Mouse (Mus musculus) ES-E14 (cell line): ENCODE data around the gene Fli1. TPM values are rescaled to one million over a fixed set of nuclear protein-coding genes. Genes with fewer than 3 reads are reported as not detected.

Experiments
- DNase-seq: peaks from one replicate; pipeline ENCODE4 v3.0.0-alpha.2; 2013; ENCODE audit warnings: low read depth, low spot score
- H3K27ac ChIP-seq: 2 replicates; pipeline ENCODE4 v1.5.1; 2012; ENCODE audit warnings: low read depth, mild to moderate bottlenecking, low read length, moderate library complexity, mixed read lengths; ENCODE audit not compliant: poor library complexity, insufficient read depth, severe bottlenecking
- H3K36me3 ChIP-seq: 2 replicates; pipeline ENCODE4 v1.6.1; 2012; ENCODE audit warnings: mild to moderate bottlenecking, low read length, moderate library complexity, mixed read lengths; ENCODE audit not compliant: control insufficient read depth, poor library complexity, insufficient read depth, severe bottlenecking
- H3K4me1 ChIP-seq, 2 experiments: fragments of 150-350 bp in 1 of 2; sonication (generic) in 1 of 2; 2 replicates each; pipeline ENCODE4 v1.6.1; 2012; ENCODE audit warnings: low read length in 2 of 2, mild to moderate bottlenecking in 1 of 2, mixed read lengths in 1 of 2; ENCODE audit not compliant: control insufficient read depth in 2 of 2, insufficient read depth in 2 of 2, poor library complexity in 1 of 2
- H3K4me3 ChIP-seq, 2 experiments: fragments of 150-350 bp in 1 of 2; sonication (generic) in 1 of 2; 2 replicates each; pipeline ENCODE4 v1.5.1; 2012; ENCODE audit warnings: low read length in 2 of 2, low read depth in 1 of 2, mild to moderate bottlenecking in 1 of 2, mixed read lengths in 1 of 2; ENCODE audit not compliant: insufficient read depth in 1 of 2, poor library complexity in 1 of 2, severe bottlenecking in 1 of 2
- H3K9ac ChIP-seq: 2 replicates; pipeline ENCODE4 v1.6.1; 2012; ENCODE audit warnings: low read depth, mild to moderate bottlenecking, low read length, mixed read lengths; ENCODE audit not compliant: poor library complexity, insufficient read depth, severe bottlenecking
- H3K9me3 ChIP-seq: fragments of 150-350 bp; sonication (generic); 2 replicates; pipeline ENCODE4 v1.6.1; 2012; ENCODE audit warnings: low read depth, mild to moderate bottlenecking, low read length; ENCODE audit not compliant: control insufficient read depth, insufficient read depth
- CHD2 ChIP-seq: IDR thresholded peaks from 2 replicates; pipeline ENCODE4 v1.6.1; 2014; ENCODE audit warnings: mild to moderate bottlenecking, low read depth, low read length, inconsistent platforms
- HCFC1 ChIP-seq: IDR thresholded peaks from 2 replicates; pipeline ENCODE4 v1.6.1; 2012; ENCODE audit warnings: low read length, inconsistent platforms, borderline replicate concordance; ENCODE audit not compliant: insufficient read depth
- MAFK ChIP-seq: IDR thresholded peaks from 2 replicates; pipeline ENCODE4 v1.6.1; 2014; ENCODE audit warnings: mild to moderate bottlenecking, low read depth, low read length, inconsistent platforms; ENCODE audit not compliant: insufficient read depth
- ZC3H11A ChIP-seq: IDR thresholded peaks from 2 replicates; pipeline ENCODE4 v1.6.1; 2012; ENCODE audit warnings: low read depth, mild to moderate bottlenecking, inconsistent platforms, low read length, borderline replicate concordance
- ZNF384 ChIP-seq: IDR thresholded peaks from 2 replicates; pipeline ENCODE4 v1.6.1; 2012; ENCODE audit warnings: low read depth, low read length, inconsistent platforms
- in situ Hi-C, 2 experiments: fragments of 600-800 bp; cut with MboI; formaldehyde crosslinking; loops; one replicate each; pipeline ENCODE4 v1.15.1; 2025; ENCODE audit warnings: low sequenced_read_pairs in 2 of 2, inconsistent platforms in 1 of 2; ENCODE audit not compliant: unreplicated experiment in 2 of 2
- total RNA-seq: library from RNA; depleted of rRNA; stranded (reverse); fragments of 300-350 nt; gene quantifications from 2 replicates; pipeline ENCODE4 v1.2.3, GENCODE M21; 2012

Gene Fli1
- total RNA-seq, 1 experiment: 0.40 TPM

- Histone ChIP-seq H3K9ac (no peak overlapping the region), H3K9me3 (no peaks in the 10 kb centered on the region), H3K4me3 (no peak overlapping the region), H3K36me3 (no peaks in the 10 kb centered on the region), H3K27ac (no peak overlapping the region), H3K4me1 (no peaks in the 10 kb centered on the region)
- in situ Hi-C loops: no loop called here
- TF ChIP-seq MAFK (no peak), HCFC1 (no peak), ZNF384 (no peak), CHD2 (no peak), ZC3H11A (no peak)
- DNase-seq: no peak
Observed at GRCm38 (mm10) chr9:32508648-32509047, 34.0 kb downstream of the Fli1 start.

GRCm38 (mm10) chr9:32508118-32508517, 34.5 kb downstream of the Fli1 start:
- TF ChIP-seq CHD2 (no peak), ZNF384 (no peak), ZC3H11A (no peak), MAFK (no peak), HCFC1 (no peak)
- no peaks in the 10 kb centered on the region for H3K9me3 ChIP-seq
- H3K36me3 ChIP-seq: no peaks in the 10 kb centered on the region
- no peak overlapping the region for H3K4me3 ChIP-seq
- H3K9ac ChIP-seq: no peak overlapping the region
- in situ Hi-C loops: no loop called here
- H3K4me1 ChIP-seq: no peaks in the 10 kb centered on the region
- no peak overlapping the region for H3K27ac ChIP-seq
- no peak for DNase-seq

GRCm38 (mm10) chr9:32506866-32507861, 35.5 kb downstream of the Fli1 start:
- Histone ChIP-seq H3K4me1 (no peaks in the 10 kb centered on the region), H3K27ac (no peak overlapping the region), H3K9ac (no peak overlapping the region), H3K9me3 (no peaks in the 10 kb centered on the region), H3K4me3 (no peak overlapping the region), H3K36me3 (no peaks in the 10 kb centered on the region)
- no peak for TF ChIP-seq CHD2
- no peak for TF ChIP-seq MAFK
- TF ChIP-seq ZNF384: no peak
- no peak for TF ChIP-seq ZC3H11A
- TF ChIP-seq HCFC1: no peak
- in situ Hi-C loops: no loop called here
- DNase-seq: no peak

GRCm38 (mm10) chr9:32506161-32506560, 36.5 kb downstream of the Fli1 start:
- H3K4me1 ChIP-seq: no peaks in the 10 kb centered on the region
- H3K27ac ChIP-seq: no peak overlapping the region
- H3K4me3 ChIP-seq: no peak overlapping the region
- H3K9me3 ChIP-seq: no peaks in the 10 kb centered on the region
- no peak for TF ChIP-seq HCFC1
- no peak for TF ChIP-seq CHD2
- TF ChIP-seq ZC3H11A: no peak
- no peak for TF ChIP-seq MAFK
- no peak for TF ChIP-seq ZNF384
- in situ Hi-C loops: no loop called here
- DNase-seq: no peak
- no peak overlapping the region for H3K9ac ChIP-seq
- no peaks in the 10 kb centered on the region for H3K36me3 ChIP-seq
